Mouse (Mus musculus): ENCODE data around the gene Thoc7.
A peak's percentile ranks its signal among the peaks of the same experiment; 100 is the strongest.

The Thoc7 gene

GRCm38 (mm10) chr14:13933290-13934051, 28.2 kb downstream of the Thoc7 start:
- no peak for DNase-seq (ENCODE audit: low spot score)

DNA sequence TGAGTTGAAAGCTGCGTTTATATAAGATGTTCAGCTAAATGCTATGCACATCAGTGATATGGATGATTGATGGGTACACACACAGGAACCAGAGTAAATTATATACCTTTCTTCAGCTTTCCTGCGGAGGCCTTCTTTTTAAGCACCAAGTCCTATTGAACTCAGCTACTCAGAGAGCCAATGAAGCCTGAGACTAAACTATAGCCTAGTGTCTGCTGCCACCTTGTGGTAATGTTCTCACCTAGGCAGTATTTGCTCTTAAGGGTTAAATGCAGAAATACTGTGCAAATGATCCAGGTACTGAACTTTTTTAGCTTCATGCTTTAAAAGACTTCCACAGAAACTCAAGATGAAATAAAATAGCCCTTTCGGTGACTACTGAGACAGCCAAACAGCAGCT, 44.0 kb downstream of the Thoc7 start:
- peak; percentile 42 for DNase-seq (ENCODE audit: low spot score)

DNA sequence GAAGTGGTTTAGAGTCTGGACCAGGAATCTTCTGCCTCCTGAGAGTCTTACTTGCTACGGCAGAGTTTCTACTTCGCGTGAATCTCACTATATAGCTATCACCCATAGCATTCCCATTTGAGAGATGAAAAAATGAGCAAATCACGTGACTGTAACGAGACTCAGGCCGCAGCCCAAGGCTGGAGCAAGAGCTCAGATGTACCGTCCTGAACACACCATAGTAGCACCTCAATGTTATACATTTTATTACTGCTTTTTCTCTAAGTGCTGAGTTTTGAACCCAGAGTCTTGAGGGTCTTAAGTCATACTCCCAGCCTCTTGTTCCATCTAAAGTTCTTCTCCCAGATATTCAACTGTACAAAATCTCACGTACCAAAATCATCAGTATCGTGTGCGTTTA, 44.4 kb downstream of the Thoc7 start:
- DNase-seq (ENCODE audit: low spot score): no peak

GRCm38 (mm10) chr14:13915207-13915606, 46.4 kb downstream of the Thoc7 start:
- DNase-seq (ENCODE audit: low spot score): no peak

DNA sequence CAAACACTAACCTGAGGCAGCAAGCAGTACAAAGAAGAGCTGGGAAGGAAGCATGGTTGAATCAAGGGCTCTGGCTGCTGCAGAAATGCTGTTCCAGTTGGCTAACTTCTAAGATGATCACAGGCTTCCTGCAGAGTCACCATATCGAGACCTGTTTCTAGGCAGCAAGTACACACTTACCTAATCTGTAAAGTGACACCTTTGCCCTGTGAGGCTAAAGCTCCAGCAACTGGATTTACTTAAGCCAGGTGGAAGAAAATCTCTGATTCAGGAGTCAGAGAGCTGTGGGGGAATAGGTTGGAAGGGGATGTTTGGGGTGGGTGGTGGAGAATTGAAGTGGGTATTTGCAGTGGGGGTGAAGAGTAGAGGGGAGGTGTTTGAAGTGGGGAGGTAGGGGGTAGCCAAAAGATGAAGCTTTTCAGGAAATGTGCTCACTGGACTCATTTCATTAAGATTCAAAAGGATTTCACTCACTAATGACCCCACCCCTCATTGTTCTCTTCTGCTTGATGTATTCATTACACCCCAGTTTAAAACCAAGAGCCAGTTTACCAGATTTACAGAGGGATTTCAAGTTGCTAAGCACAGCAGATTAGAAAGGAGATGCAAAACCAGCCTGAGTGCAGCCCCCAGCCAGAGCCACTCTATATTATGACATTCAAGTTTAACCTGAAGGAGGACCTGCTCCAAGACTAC, 47.1 kb downstream of the Thoc7 start, which contains the start of gene Gm281:
Gm281 (minus strand) TSS at position 92 of the 696 bp plus-strand sequence.
- DNase-seq (ENCODE audit: low spot score): no peak

DNA sequence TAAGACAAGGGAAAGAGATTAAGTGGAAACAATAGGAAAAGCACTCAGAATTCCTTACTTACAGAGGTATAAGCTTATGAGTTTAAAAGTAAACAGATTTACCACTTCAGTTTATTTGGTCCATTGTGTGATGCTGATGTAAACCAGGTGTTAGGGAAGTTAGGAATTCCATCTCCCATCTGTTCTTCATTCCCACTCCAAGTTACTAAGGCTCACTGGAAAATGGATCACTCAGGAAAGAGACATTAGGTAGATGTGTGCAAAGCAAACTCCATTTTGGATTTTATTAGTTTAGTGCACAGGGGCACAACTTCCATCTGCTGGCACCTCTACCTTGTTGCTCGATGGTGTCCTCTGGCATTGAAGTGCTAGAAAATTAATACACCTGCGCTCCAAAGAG, 51.5 kb downstream of the Thoc7 start:
- no peak for DNase-seq (ENCODE audit: low spot score)

GRCm38 (mm10) chr14:13907145-13907544, 54.5 kb downstream of the Thoc7 start:
- no peak for DNase-seq (ENCODE audit: low spot score)

GRCm38 (mm10) chr14:13906461-13906860, 55.2 kb downstream of the Thoc7 start:
- no peak for DNase-seq (ENCODE audit: low spot score)

DNA sequence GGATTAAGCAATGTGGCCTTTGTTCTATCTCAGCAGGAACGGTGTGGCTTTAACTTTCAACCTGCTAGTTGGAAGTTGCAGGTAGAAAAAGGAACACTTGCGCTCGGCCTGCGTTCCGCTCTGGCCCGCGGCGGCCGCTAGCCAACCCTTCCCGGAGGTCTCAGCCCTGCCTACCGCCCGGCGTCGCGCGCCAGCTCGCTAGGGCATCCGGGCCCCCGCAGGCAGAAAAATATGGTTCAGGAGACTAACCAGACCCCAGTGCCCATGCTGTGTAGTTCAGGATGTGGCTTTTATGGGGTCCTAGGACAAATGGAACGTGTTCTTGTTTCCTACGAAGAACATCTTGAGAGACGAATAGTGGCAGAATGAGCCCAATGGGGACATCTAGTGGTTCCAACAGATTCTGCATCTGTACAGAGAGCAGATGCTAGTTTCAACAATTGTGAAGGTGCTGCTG, 60.0 kb downstream of the Thoc7 start:
- DNase-seq (ENCODE audit: low spot score): peak; percentile 26

All from c-Kit-positive CD71-positive TER-119-positive erythroid progenitor cells, embryonic 14.5 days (primary cell).